Mouse (Mus musculus): ENCODE measurements around the gene Pdzd2. TPM values are rescaled to one million over a fixed set of nuclear protein-coding genes. Genes with fewer than 3 reads are reported as not detected.

The Pdzd2 gene
- polyA plus RNA-seq, 1 experiment from 2014 or later: 19.2 TPM

- Histone ChIP-seq H3K4me2 (ENCODE audit: low read depth, low read length) (no peak overlapping the region), H3K4me1 (ENCODE audit: control insufficient read depth, insufficient read depth, low read length) (peaks cover 9% of the 10 kb centered on the region; the same call in 1 of the 2 replicates), H3K9ac (ENCODE audit: low read length) (no peak overlapping the region), H3K4me3 (ENCODE audit: low read length) (no peak overlapping the region), H3K27ac (ENCODE audit: low read length) (no peak overlapping the region), H3K9me3 (replicated peaks; ENCODE audit: control insufficient read depth, low read length) (no peaks in the 10 kb centered on the region), H3K36me3 (ENCODE audit: control insufficient read depth, insufficient read depth) (no peaks in the 10 kb centered on the region), H3K27me3 (ENCODE audit: control insufficient read depth, insufficient read depth, low read length) (no peaks in the 10 kb centered on the region)
- no peak for ATAC-seq (replicated peaks; ENCODE audit: extremely low read depth, insufficient read depth, low FRiP score)
- WGBS: 71% methylated on average over 11 of the region's 11 CpGs
These were observed 181.9 kb downstream of the Pdzd2 start for GRCm38 (mm10) chr15:12557663-12558436.

DNA sequence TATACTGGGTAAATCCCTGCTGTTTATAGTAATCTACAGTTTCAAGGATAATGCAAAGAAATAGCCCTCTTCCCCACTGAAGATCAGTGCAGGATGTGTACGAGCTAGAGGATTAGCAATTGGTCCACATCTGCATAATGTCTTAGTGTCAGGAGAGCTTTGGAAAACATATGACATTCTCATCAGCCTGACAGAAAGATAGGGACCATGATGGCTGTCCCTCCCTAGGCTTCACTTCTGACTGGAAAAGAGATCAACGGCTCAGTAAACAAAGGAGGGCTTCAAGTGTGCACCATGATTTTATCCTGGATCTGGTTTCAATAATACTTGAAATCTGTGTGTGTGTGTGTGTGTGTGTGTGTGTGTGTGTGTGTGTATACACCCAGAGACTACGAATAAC lies 186.5 kb downstream of the Pdzd2 start:
- Histone ChIP-seq H3K4me3 (ENCODE audit: low read length) (no peak overlapping the region), H3K27ac (ENCODE audit: low read length) (no peak overlapping the region), H3K9ac (ENCODE audit: low read length) (no peak overlapping the region), H3K9me3 (replicated peaks; ENCODE audit: control insufficient read depth, low read length) (no peaks in the 10 kb centered on the region), H3K36me3 (ENCODE audit: control insufficient read depth, insufficient read depth) (no peaks in the 10 kb centered on the region), H3K4me1 (ENCODE audit: control insufficient read depth, insufficient read depth, low read length) (peaks cover 20% of the 10 kb centered on the region), H3K4me2 (ENCODE audit: low read depth, low read length) (no peak overlapping the region), H3K27me3 (ENCODE audit: control insufficient read depth, insufficient read depth, low read length) (no peaks in the 10 kb centered on the region)
- no peak for ATAC-seq (replicated peaks; ENCODE audit: extremely low read depth, insufficient read depth, low FRiP score)
- WGBS: 45% methylated on average over 3 of the region's 3 CpGs

- Histone ChIP-seq H3K36me3 (ENCODE audit: control insufficient read depth, insufficient read depth) (no peaks in the 10 kb centered on the region), H3K27ac (ENCODE audit: low read length) (peak overlapping the region; percentile 0; the same call in 1 of the 2 replicates), H3K4me3 (ENCODE audit: low read length) (no peak overlapping the region), H3K27me3 (ENCODE audit: control insufficient read depth, insufficient read depth, low read length) (no peaks in the 10 kb centered on the region), H3K4me2 (ENCODE audit: low read depth, low read length) (no peak overlapping the region), H3K9ac (ENCODE audit: low read length) (no peak overlapping the region), H3K4me1 (ENCODE audit: control insufficient read depth, insufficient read depth, low read length) (peaks cover 23% of the 10 kb centered on the region), H3K9me3 (replicated peaks; ENCODE audit: control insufficient read depth, low read length) (no peaks in the 10 kb centered on the region)
- ATAC-seq (replicated peaks; ENCODE audit: extremely low read depth, insufficient read depth, low FRiP score): no peak
- WGBS: 48% methylated on average over 3 of the region's 3 CpGs
These were observed 188.8 kb downstream of the Pdzd2 start for GRCm38 (mm10) chr15:12550919-12551318.

- Histone ChIP-seq H3K36me3 (ENCODE audit: control insufficient read depth, insufficient read depth) (no peaks in the 10 kb centered on the region), H3K4me3 (ENCODE audit: low read length) (peak overlapping the region; percentile 68), H3K27me3 (ENCODE audit: control insufficient read depth, insufficient read depth, low read length) (no peaks in the 10 kb centered on the region), H3K4me2 (ENCODE audit: low read depth, low read length) (peak overlapping the region; percentile 97), H3K9ac (ENCODE audit: low read length) (no peak overlapping the region), H3K27ac (ENCODE audit: low read length) (peak overlapping the region; percentile 0), H3K9me3 (replicated peaks; ENCODE audit: control insufficient read depth, low read length) (no peaks in the 10 kb centered on the region), H3K4me1 (ENCODE audit: control insufficient read depth, insufficient read depth, low read length) (peaks cover 26% of the 10 kb centered on the region)
- 38% methylated on average over 9 of the region's 9 CpGs for WGBS
- ATAC-seq (replicated peaks; ENCODE audit: extremely low read depth, insufficient read depth, low FRiP score): no peak
These were observed 189.3 kb downstream of the Pdzd2 start for GRCm38 (mm10) chr15:12550376-12550775.

DNA sequence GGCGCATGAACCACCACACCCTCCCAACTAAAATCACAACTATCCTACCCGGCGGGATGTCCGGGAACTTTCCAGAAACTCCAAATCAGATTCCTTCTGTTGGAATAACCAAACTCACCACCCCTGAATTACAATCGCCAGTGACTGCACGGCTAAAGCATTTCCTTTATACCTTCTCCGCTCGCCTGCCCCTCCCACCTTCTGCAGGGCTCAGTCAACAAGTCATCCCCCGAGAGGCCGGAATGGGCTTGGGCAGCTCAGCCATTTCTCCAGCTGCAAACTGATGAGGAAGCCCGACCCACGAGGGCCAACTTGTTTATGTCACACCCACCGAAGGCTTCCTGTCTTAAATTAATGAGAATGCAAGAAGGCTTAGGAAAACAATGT lies 189.8 kb downstream of the Pdzd2 start:
- ATAC-seq (replicated peaks; ENCODE audit: extremely low read depth, insufficient read depth, low FRiP score): peak; percentile 69
- no peaks in the 10 kb centered on the region for H3K9me3 ChIP-seq (replicated peaks; ENCODE audit: control insufficient read depth, low read length)
- H3K36me3 ChIP-seq (ENCODE audit: control insufficient read depth, insufficient read depth): no peaks in the 10 kb centered on the region
- H3K9ac ChIP-seq (ENCODE audit: low read length): peak overlapping the region; percentile 79
- H3K4me3 ChIP-seq (ENCODE audit: low read length): peak overlapping the region; percentile 68
- 3% methylated on average over 13 of the region's 13 CpGs for WGBS
- H3K27ac ChIP-seq (ENCODE audit: low read length): peak overlapping the region; percentile 75
- peak overlapping the region; percentile 97 for H3K4me2 ChIP-seq (ENCODE audit: low read depth, low read length)
- peaks cover 30% of the 10 kb centered on the region for H3K4me1 ChIP-seq (ENCODE audit: control insufficient read depth, insufficient read depth, low read length)
- no peaks in the 10 kb centered on the region for H3K27me3 ChIP-seq (ENCODE audit: control insufficient read depth, insufficient read depth, low read length)

DNA sequence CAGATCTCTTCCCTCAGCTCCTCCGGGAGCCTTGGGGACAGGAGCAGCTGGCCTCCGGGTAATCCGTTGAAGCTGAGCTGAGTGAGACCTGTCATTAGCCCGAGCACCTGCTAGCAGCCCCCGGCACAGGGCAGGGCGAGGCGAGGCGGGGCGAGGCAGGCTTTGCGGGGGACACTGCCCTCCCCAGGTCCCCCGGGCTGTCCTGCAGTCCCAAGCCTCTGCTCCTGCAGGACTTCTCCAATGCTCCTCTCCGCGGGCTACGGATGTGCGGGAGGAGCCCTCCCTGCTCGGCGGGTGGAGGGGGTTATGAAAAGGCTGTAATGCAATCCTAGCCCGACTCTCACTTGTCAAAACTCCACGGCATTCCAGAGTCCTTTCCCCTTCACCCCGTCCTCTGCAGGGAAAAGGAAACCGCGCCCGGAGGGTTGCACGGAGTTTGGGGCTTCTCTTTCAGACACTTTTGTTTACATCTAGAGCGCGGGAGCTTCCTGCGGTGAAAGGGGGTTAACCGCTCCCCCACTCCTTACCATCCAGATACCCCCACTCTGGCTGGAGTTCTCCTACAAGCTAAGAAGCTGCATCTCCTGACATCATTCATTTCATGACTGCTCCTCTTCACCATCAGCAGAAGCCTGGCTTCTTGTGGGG lies 190.3 kb downstream of the Pdzd2 start:
- H3K4me1 ChIP-seq (ENCODE audit: control insufficient read depth, insufficient read depth, low read length): peaks cover 30% of the 10 kb centered on the region
- H3K36me3 ChIP-seq (ENCODE audit: control insufficient read depth, insufficient read depth): no peaks in the 10 kb centered on the region
- H3K27ac ChIP-seq (ENCODE audit: low read length): peak overlapping the region; percentile 75
- H3K27me3 ChIP-seq (ENCODE audit: control insufficient read depth, insufficient read depth, low read length): no peaks in the 10 kb centered on the region
- peak overlapping the region; percentile 68 for H3K4me3 ChIP-seq (ENCODE audit: low read length)
- no peaks in the 10 kb centered on the region for H3K9me3 ChIP-seq (replicated peaks; ENCODE audit: control insufficient read depth, low read length)
- H3K9ac ChIP-seq (ENCODE audit: low read length): peak overlapping the region; percentile 79
- WGBS: under 1% methylated on average over 28 of the region's 28 CpGs
- ATAC-seq (replicated peaks; ENCODE audit: extremely low read depth, insufficient read depth, low FRiP score): peak; percentile 46
- H3K4me2 ChIP-seq (ENCODE audit: low read depth, low read length): peak overlapping the region; percentile 97

- WGBS: 43% methylated on average over 4 of the region's 4 CpGs
These were observed 191.0 kb downstream of the Pdzd2 start for GRCm38 (mm10) chr15:12548696-12549095.

DNA sequence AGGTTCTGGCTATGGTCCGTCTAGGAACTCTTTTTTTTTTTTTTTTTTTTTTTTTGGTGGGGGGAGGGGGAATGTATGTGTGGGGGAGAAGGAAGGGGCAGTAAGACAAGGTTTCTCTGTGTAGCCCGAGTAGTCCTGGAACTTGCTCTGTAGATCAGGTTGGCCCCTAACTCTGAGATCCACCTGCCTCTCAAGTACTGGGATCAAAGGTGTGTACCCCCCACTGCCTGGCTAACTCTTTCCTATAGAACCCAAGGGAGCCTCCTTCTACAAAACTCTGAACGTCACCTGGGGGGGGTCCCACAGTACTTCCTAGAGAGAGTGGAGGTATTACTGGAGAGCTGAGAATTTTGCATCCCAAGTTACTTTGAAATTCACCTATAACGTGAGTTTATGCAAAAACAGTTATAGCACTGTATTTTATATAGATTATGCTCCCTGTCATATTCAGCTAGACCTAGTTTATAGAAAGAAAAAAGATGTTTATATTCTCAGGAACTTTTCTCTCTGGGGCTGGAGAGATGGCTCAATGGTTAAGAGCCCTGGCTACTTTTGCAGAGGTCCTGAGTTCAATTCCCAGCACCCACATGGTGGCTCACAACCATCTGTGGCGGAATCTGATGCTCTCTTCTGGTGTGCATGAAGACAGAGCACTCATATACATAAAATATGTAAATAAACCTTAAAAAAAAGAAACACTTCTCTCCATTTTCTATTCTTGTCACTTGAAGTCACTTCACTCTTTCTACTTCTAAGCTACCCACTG lies 191.9 kb downstream of the Pdzd2 start:
- H3K9ac ChIP-seq (ENCODE audit: low read length): no peak overlapping the region
- peaks cover 24% of the 10 kb centered on the region for H3K4me1 ChIP-seq (ENCODE audit: control insufficient read depth, insufficient read depth, low read length)
- 77% methylated on average over 5 of the region's 5 CpGs for WGBS
- ATAC-seq (replicated peaks; ENCODE audit: extremely low read depth, insufficient read depth, low FRiP score): no peak
- no peaks in the 10 kb centered on the region for H3K9me3 ChIP-seq (replicated peaks; ENCODE audit: control insufficient read depth, low read length)
- no peak overlapping the region for H3K4me3 ChIP-seq (ENCODE audit: low read length)
- H3K36me3 ChIP-seq (ENCODE audit: control insufficient read depth, insufficient read depth): no peaks in the 10 kb centered on the region
- no peak overlapping the region for H3K27ac ChIP-seq (ENCODE audit: low read length)
- no peaks in the 10 kb centered on the region for H3K27me3 ChIP-seq (ENCODE audit: control insufficient read depth, insufficient read depth, low read length)
- H3K4me2 ChIP-seq (ENCODE audit: low read depth, low read length): no peak overlapping the region

More at GRCm38 (mm10) chr15:12548696-12549095, 191.0 kb downstream of the Pdzd2 start:
- H3K4me2 ChIP-seq (ENCODE audit: low read depth, low read length): peak overlapping the region; percentile 97
- no peaks in the 10 kb centered on the region for H3K36me3 ChIP-seq (ENCODE audit: control insufficient read depth, insufficient read depth)
- no peaks in the 10 kb centered on the region for H3K27me3 ChIP-seq (ENCODE audit: control insufficient read depth, insufficient read depth, low read length)
- H3K9ac ChIP-seq (ENCODE audit: low read length): peak overlapping the region; percentile 79
- H3K27ac ChIP-seq (ENCODE audit: low read length): no peak overlapping the region; the same call in 1 of the 2 replicates
- ATAC-seq (replicated peaks; ENCODE audit: extremely low read depth, insufficient read depth, low FRiP score): no peak
- H3K4me1 ChIP-seq (ENCODE audit: control insufficient read depth, insufficient read depth, low read length): peaks cover 28% of the 10 kb centered on the region
- H3K9me3 ChIP-seq (replicated peaks; ENCODE audit: control insufficient read depth, low read length): no peaks in the 10 kb centered on the region
- peak overlapping the region; percentile 68 for H3K4me3 ChIP-seq (ENCODE audit: low read length)

Measured in heart, embryonic 16.5 days (tissue).